Mouse (Mus musculus): ENCODE results near the gene Ccdc42.

Gene Ccdc42

GRCm38 (mm10) chr11:68637861-68638615, 51.2 kb downstream of the Ccdc42 start:
- in situ Hi-C loops (cut with MboI; ENCODE audit: unreplicated experiment in 2 of 2): no loop called here

DNA sequence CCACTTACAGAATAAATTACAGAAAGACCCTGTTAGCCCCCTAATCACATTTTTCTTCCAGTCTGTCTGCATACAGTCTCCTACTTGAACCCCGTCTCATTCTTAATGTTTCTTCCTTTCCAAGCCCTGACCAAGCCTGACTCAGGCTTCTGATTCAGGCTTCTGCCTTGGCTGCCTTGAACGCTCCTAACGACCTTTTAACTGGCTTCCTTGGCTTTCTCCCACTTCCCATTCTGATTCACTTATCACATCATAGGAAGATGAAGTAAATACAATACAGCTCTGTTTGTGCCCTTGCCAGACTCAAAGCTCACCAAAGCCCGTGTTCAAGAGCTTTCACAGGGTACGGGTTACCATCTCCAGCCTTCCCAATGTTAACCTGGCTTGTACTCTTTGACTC, 54.5 kb downstream of the Ccdc42 start:
- in situ Hi-C loops (cut with MboI; ENCODE audit: unreplicated experiment in 2 of 2): no loop called here

DNA sequence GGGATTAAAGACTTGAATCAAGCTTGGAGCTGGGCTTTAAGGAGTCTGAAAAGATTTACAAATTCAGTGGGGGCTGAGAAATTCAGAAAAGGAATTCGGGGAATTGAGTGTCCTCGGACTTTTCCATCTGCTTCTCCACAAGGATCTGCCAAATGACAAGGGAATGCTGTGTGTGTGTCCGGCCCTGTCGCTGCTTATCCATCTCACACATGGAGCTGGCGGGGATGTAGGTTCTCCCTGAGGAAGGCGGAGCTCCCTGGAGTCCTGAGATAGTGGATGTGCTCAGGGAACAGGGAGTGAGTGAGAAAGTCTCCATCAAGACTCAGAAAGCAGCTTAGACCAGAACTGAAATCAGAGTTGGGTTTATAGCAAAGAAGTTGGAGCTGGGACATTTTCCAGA, 58.0 kb downstream of the Ccdc42 start:
- in situ Hi-C loops (cut with MboI; ENCODE audit: unreplicated experiment in 2 of 2): no loop called here

Data from v-Abl transformed pro-B cells (cell line).